In genomic region chr4:106281128-106281491, GRCm38 (mm10) we compare ENCODE assay signal across 11 mouse cellular contexts. TPM values are rescaled to one million over a fixed set of nuclear protein-coding genes. Genes with fewer than 3 reads are reported as not detected.
DNase-seq lines count a peak whose midpoint lies in the region; ATAC-seq and TF ChIP-seq lines count a peak whose summit lies in the region.
"Had no signal": no experiment of that assay in that cellular context is flagged by ENCODE, and none has a peak within 500 bp of the region (broad histone marks: within the 10 kb centered on the region; RNA-seq: fewer than 3 reads in every experiment).

No protein-coding gene starts in this region.

- H3K9me3 ChIP-seq in forebrain, embryonic 16.5 days (ENCODE audit: control insufficient read depth, low read length): no peaks in the 10 kb centered on the region
- H3K9me3 ChIP-seq in forebrain, embryonic 11.5 days (ENCODE audit: control insufficient read depth, low read length): no peaks in the 10 kb centered on the region
- no peaks in the 10 kb centered on the region for H3K9me3 ChIP-seq in lung, embryonic 15.5 days
- H3K9me3 ChIP-seq in intestine, postnatal 0 days (ENCODE audit: control insufficient read depth): no peaks in the 10 kb centered on the region
- no peaks in the 10 kb centered on the region for H3K9me3 ChIP-seq in stomach, embryonic 15.5 days

- no peak for ATAC-seq in forebrain, embryonic 16.5 days
- no peak for ATAC-seq in forebrain, embryonic 11.5 days (replicated peaks; ENCODE audit: low FRiP score)
- ATAC-seq in lung, embryonic 15.5 days (ENCODE audit: borderline replicate concordance, extremely low read depth, low FRiP score, low TSS enrichment): no peak
- ATAC-seq in intestine, postnatal 0 days: peak; percentile 31; the same call in 1 of the 2 replicates
- ATAC-seq in stomach, embryonic 15.5 days (ENCODE audit: insufficient read depth, low FRiP score, low read depth): no peak
- ATAC-seq: midbrain, embryonic 16.5 days had no signal

- no peak for DNase-seq in forebrain, embryonic 11.5 days (ENCODE audit: low spot score)
- no peak for DNase-seq in lung, adult 2 months
- no peak for DNase-seq in adrenal gland, adult (ENCODE audit: inconsistent age in 2 of 2, low spot score in 1 of 2)
- no peak for DNase-seq in right cerebral cortex, postnatal 36 days (ENCODE audit: low spot score in 2 of 2)
- DNase-seq: adrenal gland, adult 2 months; gastrocnemius, postnatal 10 days had no signal

- no peaks in the 10 kb centered on the region for H3K36me3 ChIP-seq in forebrain, embryonic 16.5 days (ENCODE audit: control insufficient read depth, insufficient read depth)
- no peaks in the 10 kb centered on the region for H3K36me3 ChIP-seq in forebrain, embryonic 11.5 days (ENCODE audit: control insufficient read depth, insufficient read depth, low read length)
- H3K36me3 ChIP-seq in lung, embryonic 15.5 days: no peaks in the 10 kb centered on the region
- no peaks in the 10 kb centered on the region for H3K36me3 ChIP-seq in intestine, postnatal 0 days (ENCODE audit: control insufficient read depth, insufficient read depth)
- H3K36me3 ChIP-seq in stomach, embryonic 15.5 days: no peaks in the 10 kb centered on the region

- TF ChIP-seq CTCF in lung, adult 2 months (IDR thresholded peaks at IDR 0.05; ENCODE audit: insufficient read depth, low read length): no peak
- TF ChIP-seq CTCF in intestine, postnatal 0 days (IDR thresholded peaks at IDR 0.05; ENCODE audit: low read depth): no peak

- no peak for TF ChIP-seq POLR2A in lung, adult 2 months (IDR thresholded peaks at IDR 0.05; ENCODE audit: borderline replicate concordance, extremely low read depth, low read depth, low read length)

- no peaks in the 10 kb centered on the region for H3K27me3 ChIP-seq in forebrain, embryonic 16.5 days (replicated peaks; ENCODE audit: control insufficient read depth, insufficient read depth, low read length)
- no peaks in the 10 kb centered on the region for H3K27me3 ChIP-seq in forebrain, embryonic 11.5 days (ENCODE audit: control insufficient read depth, insufficient read depth, low read length)
- no peaks in the 10 kb centered on the region for H3K27me3 ChIP-seq in lung, embryonic 15.5 days
- no peaks in the 10 kb centered on the region for H3K27me3 ChIP-seq in intestine, postnatal 0 days (replicated peaks; ENCODE audit: control insufficient read depth, insufficient read depth, low read length)
- H3K27me3 ChIP-seq in stomach, embryonic 15.5 days (replicated peaks): no peaks in the 10 kb centered on the region

- H3K4me3 ChIP-seq in forebrain, embryonic 16.5 days (replicated peaks; ENCODE audit: low read length): no peak overlapping the region
- H3K4me3 ChIP-seq in forebrain, embryonic 11.5 days (ENCODE audit: low read depth, low read length): no peak overlapping the region
- no peak overlapping the region for H3K4me3 ChIP-seq in lung, embryonic 15.5 days
- H3K4me3 ChIP-seq in lung, adult 2 months (replicated peaks; ENCODE audit: extremely low read depth, low read depth, low read length): no peak overlapping the region
- peak overlapping the region; percentile 9 for H3K4me3 ChIP-seq in intestine, postnatal 0 days (ENCODE audit: low read depth, low read length)
- no peak overlapping the region for H3K4me3 ChIP-seq in stomach, embryonic 15.5 days (replicated peaks)

- WGBS in forebrain, embryonic 16.5 days: 43% methylated on average over 2 of the region's 2 CpGs
- WGBS in forebrain, embryonic 11.5 days: 83% methylated on average over 2 of the region's 2 CpGs
- 54% methylated on average over 2 of the region's 2 CpGs for WGBS in lung, embryonic 15.5 days
- 50% methylated on average over 2 of the region's 2 CpGs for WGBS in lung, adult 2 months
- WGBS in intestine, postnatal 0 days: 51% methylated on average over 2 of the region's 2 CpGs
- 70% methylated on average over 2 of the region's 2 CpGs for WGBS in stomach, embryonic 15.5 days

- H3K27ac ChIP-seq in forebrain, embryonic 16.5 days (ENCODE audit: low read length): 0 out of 2 replicates have a peak overlapping the region, but pooled peaks have one; percentile 9
- H3K27ac ChIP-seq in forebrain, embryonic 11.5 days (ENCODE audit: low read depth, low read length): no peak overlapping the region
- 0 out of 2 replicates have a peak overlapping the region, but pooled peaks have one; percentile 3 for H3K27ac ChIP-seq in lung, embryonic 15.5 days
- no peak overlapping the region for H3K27ac ChIP-seq in intestine, postnatal 0 days (ENCODE audit: low read depth, low read length)
- no peak overlapping the region for H3K27ac ChIP-seq in stomach, embryonic 15.5 days

- H3K4me2 ChIP-seq in forebrain, embryonic 16.5 days (ENCODE audit: low read length): no peak overlapping the region
- H3K4me2 ChIP-seq in forebrain, embryonic 11.5 days (ENCODE audit: low read depth, low read length, severe bottlenecking): no peak overlapping the region
- H3K4me2 ChIP-seq in lung, embryonic 15.5 days: no peak overlapping the region; the same call in 1 of the 2 replicates
- H3K4me2 ChIP-seq in intestine, postnatal 0 days (replicated peaks; ENCODE audit: low read depth): peak overlapping the region; percentile 51
- H3K4me2 ChIP-seq in stomach, embryonic 15.5 days: peak overlapping the region; percentile 16

- no peak overlapping the region for H3K9ac ChIP-seq in forebrain, embryonic 16.5 days (replicated peaks; ENCODE audit: low read depth, low read length)
- H3K9ac ChIP-seq in forebrain, embryonic 11.5 days (ENCODE audit: low read length): no peak overlapping the region
- no peak overlapping the region for H3K9ac ChIP-seq in lung, embryonic 15.5 days
- H3K9ac ChIP-seq in intestine, postnatal 0 days (ENCODE audit: low read depth, low read length): no peak overlapping the region
- no peak overlapping the region for H3K9ac ChIP-seq in stomach, embryonic 15.5 days

- H3K4me1 ChIP-seq in forebrain, embryonic 16.5 days (replicated peaks; ENCODE audit: control insufficient read depth, insufficient read depth, low read length): peaks cover 7% of the 10 kb centered on the region; the same call in 1 of the 2 replicates
- peaks cover 2% of the 10 kb centered on the region; the same call in 1 of the 2 replicates for H3K4me1 ChIP-seq in forebrain, embryonic 11.5 days (replicated peaks; ENCODE audit: control insufficient read depth, insufficient read depth, low read length)
- no peaks in the 10 kb centered on the region for H3K4me1 ChIP-seq in lung, embryonic 15.5 days
- no peaks in the 10 kb centered on the region for H3K4me1 ChIP-seq in lung, adult 2 months (ENCODE audit: control insufficient read depth, insufficient read depth, low read length)
- no peaks in the 10 kb centered on the region for H3K4me1 ChIP-seq in intestine, postnatal 0 days (replicated peaks; ENCODE audit: control insufficient read depth, insufficient read depth, low read length)
- no peaks in the 10 kb centered on the region for H3K4me1 ChIP-seq in stomach, embryonic 15.5 days

RNA-seq across cellular contexts. Expression of gene Usp24, which starts 34.9 kb away (rescaled TPM):
- polyA plus RNA-seq in forebrain, embryonic 16.5 days (2015; fragmentation: Nextera tagmentation; extraction: Ambion mirVana): 7.7 and 8.8 TPM in 2 replicates
- 12.8 and 13.7 TPM in 2 replicates for polyA plus RNA-seq in forebrain, embryonic 11.5 days (2014; fragmentation: Nextera tagmentation; extraction: Ambion mirVana)
- polyA plus RNA-seq in lung, embryonic 15.5 days (2015; fragmentation: Nextera tagmentation; extraction: Ambion mirVana): 6.5 and 6.9 TPM in 2 replicates
- 9.0 and 11.1 TPM in 2 replicates for polyA plus RNA-seq in lung, adult 2 months (2012; rRNA removed)
- polyA plus RNA-seq in intestine, postnatal 0 days (2015; fragmentation: Nextera tagmentation; extraction: Ambion mirVana): 5.3 and 6.2 TPM in 2 replicates
- polyA plus RNA-seq in stomach, embryonic 15.5 days (2015; fragmentation: Nextera tagmentation; extraction: Ambion mirVana): 7.6 and 9.7 TPM in 2 replicates

Comparison
In these comparisons a context has a peak if more than half of its experiments do, and no peak if none do; other contexts are left out.
1. H3K27ac ChIP-seq: peak in forebrain, embryonic 16.5 days (single experiment) and lung, embryonic 15.5 days (single experiment); none in forebrain, embryonic 11.5 days (single experiment), intestine, postnatal 0 days (single experiment) and stomach, embryonic 15.5 days (single experiment).
2. H3K4me2 ChIP-seq: peak in intestine, postnatal 0 days (single experiment) and stomach, embryonic 15.5 days (single experiment); none in forebrain, embryonic 16.5 days (single experiment), forebrain, embryonic 11.5 days (single experiment) and lung, embryonic 15.5 days (single experiment).